Mouse (Mus musculus) MEL (cell line): ENCODE measurements around the gene Sfrp5. TPM values are rescaled to one million over a fixed set of nuclear protein-coding genes. Genes with fewer than 3 reads are reported as not detected.

Experiments used
- DNase-seq: peaks from one replicate; pipeline ENCODE4 v3.0.0; 2011; ENCODE audit warnings: low read depth, low spot score
- H3K27ac ChIP-seq: 2 replicates; pipeline ENCODE4 v1.5.1; 2012; ENCODE audit warnings: low read depth, mild to moderate bottlenecking, control low read depth, low read length, moderate library complexity; ENCODE audit not compliant: control insufficient read depth
- H3K27me3 ChIP-seq, 2 experiments: fragments of 150-350 bp in 1 of 2; sonication (generic) in 1 of 2; 2 replicates each; pipeline ENCODE4 v1.6.1; 2012; ENCODE audit warnings: low read length in 2 of 2, mild to moderate bottlenecking in 2 of 2, improper control_type of control experiment in 1 of 2, moderate library complexity in 1 of 2; ENCODE audit not compliant: insufficient read depth in 2 of 2, control insufficient read depth in 1 of 2
- H3K36me3 ChIP-seq, 2 experiments: 2 replicates each; pipeline ENCODE4 v1.6.1; 2012 to 2014; ENCODE audit warnings: low read length in 2 of 2, improper control_type of control experiment in 1 of 2, inconsistent platforms in 1 of 2, mild to moderate bottlenecking in 1 of 2; ENCODE audit not compliant: insufficient read depth in 2 of 2, control insufficient read depth in 1 of 2
- H3K4me1 ChIP-seq, 2 experiments: fragments of 150-350 bp in 1 of 2; sonication (generic) in 1 of 2; 2 replicates each; pipeline ENCODE4 v1.6.1; 2012; ENCODE audit warnings: low read length in 2 of 2, improper control_type of control experiment in 1 of 2, mild to moderate bottlenecking in 1 of 2; ENCODE audit not compliant: insufficient read depth in 2 of 2, control insufficient read depth in 1 of 2
- H3K4me3 ChIP-seq, 2 experiments: fragments of 150-350 bp in 1 of 2; sonication (generic) in 1 of 2; 2 replicates each; pipeline ENCODE4 v1.5.1; 2012; ENCODE audit warnings: low read depth in 2 of 2, low read length in 2 of 2, mild to moderate bottlenecking in 2 of 2, moderate library complexity in 2 of 2, control low read depth in 1 of 2, improper control_type of control experiment in 1 of 2; ENCODE audit not compliant: control insufficient read depth in 1 of 2, insufficient read depth in 1 of 2
- H3K79me2 ChIP-seq: 2 replicates; pipeline ENCODE4 v1.6.1; 2012; ENCODE audit warnings: mild to moderate bottlenecking, low read length, moderate library complexity; ENCODE audit not compliant: control insufficient read depth, poor library complexity, insufficient read depth
- H3K9ac ChIP-seq: 2 replicates; pipeline ENCODE4 v1.6.1; 2012; ENCODE audit warnings: low read depth, mild to moderate bottlenecking, control low read depth, low read length, moderate library complexity; ENCODE audit not compliant: control insufficient read depth, poor library complexity, severe bottlenecking
- H3K9me3 ChIP-seq: fragments of 150-350 bp; sonication (generic); replicated peaks from 2 replicates; pipeline ENCODE4 v1.6.1; 2012; ENCODE audit warnings: mild to moderate bottlenecking, low read length, improper control_type of control experiment, moderate library complexity; ENCODE audit not compliant: insufficient read depth
- CHD1 ChIP-seq: IDR thresholded peaks from 2 replicates; pipeline ENCODE4 v1.6.1; 2012; ENCODE audit warnings: low read depth, mild to moderate bottlenecking, inconsistent platforms, low read length, improper control_type of control experiment
- E2F4 ChIP-seq: IDR thresholded peaks from 2 replicates; pipeline ENCODE4 v1.6.1; 2011; ENCODE audit warnings: low read depth, low read length, improper control_type of control experiment, borderline replicate concordance
- ELF1 ChIP-seq: IDR thresholded peaks from 2 replicates; pipeline ENCODE4 v1.6.1; 2014; ENCODE audit warnings: low read depth, mild to moderate bottlenecking, inconsistent platforms, low read length, improper control_type of control experiment, moderate library complexity
- EP300 ChIP-seq, 2 experiments: IDR thresholded peaks; 2 replicates each; pipeline ENCODE4 v1.6.1; 2011; ENCODE audit warnings: improper control_type of control experiment in 2 of 2, low read length in 2 of 2, low read depth in 1 of 2, mild to moderate bottlenecking in 1 of 2
- ETS1 ChIP-seq: IDR thresholded peaks from 2 replicates; pipeline ENCODE4 v1.6.1; 2012; ENCODE audit warnings: low read depth, mild to moderate bottlenecking, inconsistent platforms, low read length, improper control_type of control experiment, moderate library complexity
- HCFC1 ChIP-seq: IDR thresholded peaks from 2 replicates; pipeline ENCODE4 v1.6.1; 2012; ENCODE audit warnings: low read depth, mild to moderate bottlenecking, inconsistent platforms, low read length, improper control_type of control experiment, moderate library complexity
- JUND ChIP-seq: IDR thresholded peaks from 2 replicates; pipeline ENCODE4 v1.6.1; 2011; ENCODE audit warnings: low read depth, mild to moderate bottlenecking, improper control_type of control experiment, low read length
- MAX ChIP-seq: IDR thresholded peaks from 2 replicates; pipeline ENCODE4 v1.6.1; 2011; ENCODE audit warnings: low read length, improper control_type of control experiment
- MAZ ChIP-seq: IDR thresholded peaks from 2 replicates; pipeline ENCODE4 v1.6.1; 2012; ENCODE audit warnings: low read depth, mild to moderate bottlenecking, inconsistent platforms, low read length, improper control_type of control experiment
- MXI1 ChIP-seq: IDR thresholded peaks from 2 replicates; pipeline ENCODE4 v1.6.1; 2011; ENCODE audit warnings: mild to moderate bottlenecking, low read depth, low read length, improper control_type of control experiment
- MYC ChIP-seq: IDR thresholded peaks from 2 replicates; pipeline ENCODE4 v1.6.1; 2011; ENCODE audit warnings: low read depth, mild to moderate bottlenecking, low read length, improper control_type of control experiment, moderate library complexity
- NELFE ChIP-seq: IDR thresholded peaks from 2 replicates; pipeline ENCODE4 v1.6.1; 2011; ENCODE audit warnings: low read depth, low read length, improper control_type of control experiment
- POLR2A ChIP-seq, 2 experiments: IDR thresholded peaks; 2 replicates each; pipeline ENCODE4 v1.6.1; 2011 to 2012; ENCODE audit warnings: low read length in 2 of 2, mild to moderate bottlenecking in 2 of 2, control low read depth in 1 of 2, improper control_type of control experiment in 1 of 2, low read depth in 1 of 2, moderate library complexity in 1 of 2; ENCODE audit not compliant: control insufficient read depth in 1 of 2, insufficient read depth in 1 of 2, poor library complexity in 1 of 2
- POLR2AphosphoS5 ChIP-seq: IDR thresholded peaks from 2 replicates; pipeline ENCODE4 v1.6.1; 2012; ENCODE audit warnings: low read depth, borderline replicate concordance, mild to moderate bottlenecking, inconsistent platforms, low read length, moderate library complexity, mixed read lengths
- SIN3A ChIP-seq: IDR thresholded peaks from 2 replicates; pipeline ENCODE4 v1.6.1; 2012; ENCODE audit warnings: low read length, improper control_type of control experiment, inconsistent platforms
- TBP ChIP-seq: IDR thresholded peaks from 2 replicates; pipeline ENCODE4 v1.8.0; 2011; ENCODE audit warnings: low read depth, low read length, improper control_type of control experiment
- TCF12 ChIP-seq: IDR thresholded peaks from 2 replicates; pipeline ENCODE4 v1.6.1; 2014; ENCODE audit warnings: low read depth, mild to moderate bottlenecking, inconsistent platforms, low read length, improper control_type of control experiment, moderate library complexity
- UBTF ChIP-seq: IDR thresholded peaks from 2 replicates; pipeline ENCODE4 v1.6.1; 2012; ENCODE audit warnings: low read depth, mild to moderate bottlenecking, inconsistent platforms, low read length, improper control_type of control experiment, moderate library complexity, borderline replicate concordance; ENCODE audit not compliant: insufficient read depth
- USF1 ChIP-seq: IDR thresholded peaks from 2 replicates; pipeline ENCODE4 v1.6.1; 2014; ENCODE audit warnings: low read depth, mild to moderate bottlenecking, inconsistent platforms, low read length, improper control_type of control experiment, moderate library complexity
- ZMIZ1 ChIP-seq: IDR thresholded peaks from 2 replicates; pipeline ENCODE4 v1.6.1; 2012; ENCODE audit warnings: low read depth, mild to moderate bottlenecking, inconsistent platforms, low read length, improper control_type of control experiment, moderate library complexity
- polyA plus RNA-seq, 2 experiments: library from polyadenylated mRNA; stranded (reverse) in 1 of 2; unstranded in 1 of 2; fragments of >175 nt in 1 of 2; fragments of >200 nt in 1 of 2; gene quantifications; 2 replicates each; pipeline versions ENCODE4 v1.2.1 to v1.2.4; 2012; ENCODE audit warnings: low replicate concordance in 2 of 2, low read depth in 1 of 2; ENCODE audit not compliant: insufficient read length in 2 of 2, insufficient read depth in 1 of 2, missing spikeins in 1 of 2
- total RNA-seq: library from RNA; depleted of rRNA; stranded (reverse); fragments of 300-350 nt; gene quantifications from 2 replicates; pipeline ENCODE4 v1.2.3, GENCODE M21; 2012

Sfrp5 gene
- total and polyA plus RNA-seq, 3 experiments: 0.50 TPM; not detected in 2

DNA sequence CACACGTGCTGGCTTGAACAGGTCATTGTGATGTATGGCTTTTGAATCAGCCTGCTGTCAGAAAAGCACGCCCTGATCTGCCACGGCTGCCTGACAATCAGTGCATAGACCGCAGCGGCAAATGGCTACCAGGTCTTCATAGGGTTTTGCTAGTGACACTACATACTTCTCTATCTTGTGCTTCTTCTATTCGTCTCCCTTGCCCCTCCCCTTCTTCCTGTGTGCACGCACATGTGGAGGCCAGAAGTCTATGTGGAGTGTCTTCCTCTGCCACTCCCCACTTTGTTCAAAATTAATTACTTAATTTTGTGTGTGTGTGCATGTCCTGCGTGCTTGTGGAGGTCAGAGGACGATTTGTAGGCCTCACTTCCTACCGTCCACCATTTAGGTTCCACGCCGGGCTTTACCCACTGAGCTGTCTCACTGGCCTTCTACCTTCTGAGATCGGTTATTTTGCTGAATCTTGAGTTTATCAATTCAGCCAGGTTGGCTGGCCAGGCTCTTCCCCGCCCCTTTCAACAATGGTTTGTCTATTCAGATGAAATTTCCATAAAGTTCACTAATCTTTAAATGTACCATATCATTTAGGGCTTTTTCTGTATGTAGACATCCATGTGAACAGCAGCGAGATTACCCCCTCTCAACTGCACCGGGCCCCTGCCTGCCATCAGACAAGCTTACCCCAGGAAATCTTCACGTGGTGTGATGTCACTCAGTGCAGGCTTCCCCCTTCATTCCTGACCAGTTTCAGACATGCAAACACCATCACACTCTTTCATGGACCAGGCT lies 27.6 kb upstream of the Sfrp5 start:
- Histone ChIP-seq H3K27ac (peak overlapping the region; percentile 60), H3K9ac (peak overlapping the region; percentile 55), H3K4me1 (peaks cover 3 to 15% of the 10 kb centered on the region in 2 experiments; a peak in 3 of 4 replicates), H3K79me2 (no peaks in the 10 kb centered on the region), H3K36me3 (peaks cover 0 to 9% of the 10 kb centered on the region in 2 experiments; a peak in 2 of 4 replicates), H3K9me3 (no peaks in the 10 kb centered on the region), H3K4me3 (peak overlapping the region; percentile 54 to 55), H3K27me3 (no peaks in the 10 kb centered on the region)
- TF ChIP-seq EP300 (IDR thresholded peaks at IDR 0.05; ENCODE audit: low read depth in 1 of 2, low read length in 2 of 2) (no peak), HCFC1 (peak; percentile 15; the same call in 1 of the 2 replicates), POLR2A (IDR thresholded peaks at IDR 0.05; ENCODE audit: control insufficient read depth in 1 of 2, insufficient read depth in 1 of 2, low read depth in 1 of 2, low read length in 2 of 2, poor library complexity in 1 of 2) (peak; percentile 33 to 48; a peak in 3 of 4 replicates), ETS1 (peak; percentile 53; the same call in 1 of the 2 replicates), SIN3A (peak; percentile 11), JUND (no peak), E2F4 (no peak), MAX (peak; percentile 72), UBTF (no peak), ZMIZ1 (0 out of 2 replicates have a peak, but pooled peaks have one; percentile 52), CHD1 (0 out of 2 replicates have a peak, but pooled peaks have one; percentile 56), TCF12 (no peak), ELF1 (0 out of 2 replicates have a peak, but pooled peaks have one; percentile 27), NELFE (peak; percentile 35; the same call in 1 of the 2 replicates), MYC (peak; percentile 89), POLR2AphosphoS5 (0 out of 2 replicates have a peak, but pooled peaks have one; percentile 45), MAZ (peak; percentile 16; the same call in 1 of the 2 replicates), USF1 (peak; percentile 69), TBP (peak; percentile 62), MXI1 (peak; percentile 93)
- peak; percentile 89 for DNase-seq
